Mouse (Mus musculus) lung, postnatal 0 days (tissue): ENCODE measurements around the gene Nrip2.

ENCODE experiments used
- CTCF ChIP-seq: IDR thresholded peaks from 2 replicates; pipeline ENCODE4 v1.5.1; 2016; ENCODE audit warnings: antibody characterized with exemption, mild to moderate bottlenecking
- EP300 ChIP-seq: IDR thresholded peaks from 2 replicates; pipeline ENCODE4 v1.6.1; 2016; ENCODE audit warnings: antibody characterized with exemption, mild to moderate bottlenecking, control low read depth

- no peak for TF ChIP-seq CTCF
- no peak for TF ChIP-seq EP300
Observed at GRCm38 (mm10) chr6:128361901-128362300, 37.2 kb upstream of the Nrip2 start.
